Mouse (Mus musculus) cerebellum, adult 2 months (tissue): ENCODE measurements at regions not wholly inside any gene's neighbourhood (a gene's known extent, or its start where the extent isn't known, plus 50 kb on each side); places are given as distances from the start of the nearest gene placed in this dataset.
"Not testable (repeated sequence)": the region's sequence is repeated elsewhere in the genome, so short reads cannot be mapped to it uniquely, and the experiment has no call there.

Experiments used
- DNase-seq, 2 experiments: peaks; one replicate each; pipeline ENCODE4 v3.0.0; 2021
- H3K27ac ChIP-seq: fragments of 200-500 bp; 2 replicates; pipeline ENCODE4 v1.5.1; 2012; ENCODE audit warnings: low read length, control low read depth, inconsistent platforms; ENCODE audit not compliant: insufficient read depth
- H3K27me3 ChIP-seq: fragments of 200-500 bp; 2 replicates; pipeline ENCODE4 v1.6.1; 2012; ENCODE audit warnings: inconsistent platforms, mild to moderate bottlenecking, low read length, moderate library complexity; ENCODE audit not compliant: control insufficient read depth, insufficient read depth
- H3K4me1 ChIP-seq: fragments of 200-500 bp; 2 replicates; pipeline ENCODE4 v1.6.1; 2011; ENCODE audit warnings: low read length; ENCODE audit not compliant: control insufficient read depth, insufficient read depth
- H3K4me3 ChIP-seq: fragments of 200-500 bp; replicated peaks from 2 replicates; pipeline ENCODE3; 2011; ENCODE audit warnings: mild to moderate bottlenecking, low read depth, low read length, control low read depth; ENCODE audit not compliant: insufficient read depth
- CTCF ChIP-seq: fragments of 200-500 bp; IDR thresholded peaks from 2 replicates; pipeline ENCODE4 v1.5.1; 2011; ENCODE audit warnings: low read depth, mild to moderate bottlenecking, control low read depth, low read length, moderate library complexity, borderline replicate concordance; ENCODE audit not compliant: insufficient read depth
- POLR2A ChIP-seq: fragments of 200-500 bp; IDR thresholded peaks from 2 replicates; pipeline ENCODE4 v1.6.1; 2011; ENCODE audit warnings: low read length, control low read depth, borderline replicate concordance; ENCODE audit not compliant: insufficient read depth
- WGBS: fragments of 180-500 bp; shearing (Covaris S2); methylation state at CpG from one replicate; pipeline ENCODE4 v1.1.7; 2018; 5-methylcytosine and 5-hydroxymethylcytosine counted together

- WGBS, result 100% methylated on average over 1 of the region's 1 CpGs
- Histone ChIP-seq H3K27ac (no peak overlapping the region), H3K4me3 (no peak overlapping the region), H3K27me3 (no peaks in the 10 kb centered on the region), H3K4me1 (no peaks in the 10 kb centered on the region)
- DNase-seq, result no peak
- TF ChIP-seq CTCF (no peak), POLR2A (no peak)
These were observed 131.7 kb upstream of the Nhs start for GRCm38 (mm10) chrX:162291234-162291633.

- not testable (repeated sequence) for H3K27ac ChIP-seq, DNase-seq, H3K27me3 ChIP-seq, H3K4me3 ChIP-seq, H3K4me1 ChIP-seq
These were observed 126.6 kb upstream of the Nhs start for GRCm38 (mm10) chrX:162286155-162286554.

- TF ChIP-seq POLR2A (no peak), CTCF (no peak)
- 85% methylated on average over 3 of the region's 3 CpGs for WGBS
These were observed 124.7 kb upstream of the Nhs start for GRCm38 (mm10) chrX:162284252-162284651.

GRCm38 (mm10) chrX:162282690-162283089, 123.2 kb upstream of the Nhs start:
- no peak for TF ChIP-seq CTCF
- TF ChIP-seq POLR2A, result no peak
- Histone ChIP-seq H3K4me1 (no peaks in the 10 kb centered on the region), H3K27ac (no peak overlapping the region), H3K4me3 (no peak overlapping the region), H3K27me3 (no peaks in the 10 kb centered on the region)
- DNase-seq, result no peak
- 93% methylated on average over 3 of the region's 3 CpGs for WGBS

More at GRCm38 (mm10) chrX:162284252-162284651, 124.7 kb upstream of the Nhs start:
- DNase-seq, result no peak
- H3K27me3 ChIP-seq, result no peaks in the 10 kb centered on the region
- H3K4me1 ChIP-seq, result no peaks in the 10 kb centered on the region
- H3K27ac ChIP-seq, result no peak overlapping the region
- H3K4me3 ChIP-seq, result no peak overlapping the region

- Histone ChIP-seq H3K4me3 (no peak overlapping the region), H3K27ac (no peak overlapping the region), H3K27me3 (no peaks in the 10 kb centered on the region), H3K4me1 (no peaks in the 10 kb centered on the region)
- DNase-seq, result peak; percentile 32 to 36
- 34% methylated on average over 14 of the region's 14 CpGs for WGBS
- TF ChIP-seq POLR2A, result no peak
- TF ChIP-seq CTCF, result peak; percentile 32; the same call in 1 of the 2 replicates
These were observed 119.5 kb upstream of the Nhs start for GRCm38 (mm10) chrX:162278834-162279708.

GRCm38 (mm10) chrX:162274581-162274980, 115.1 kb upstream of the Nhs start:
- H3K27ac ChIP-seq, result no peak overlapping the region
- no peaks in the 10 kb centered on the region for H3K27me3 ChIP-seq
- no peaks in the 10 kb centered on the region for H3K4me1 ChIP-seq
- TF ChIP-seq CTCF (no peak), POLR2A (no peak)
- 61% methylated on average over 5 of the region's 5 CpGs for WGBS
- H3K4me3 ChIP-seq, result no peak overlapping the region
- DNase-seq, result no peak

- H3K27ac ChIP-seq, result no peak overlapping the region
- no peak for TF ChIP-seq CTCF
- no peak for TF ChIP-seq POLR2A
- no peaks in the 10 kb centered on the region for H3K27me3 ChIP-seq
- no peaks in the 10 kb centered on the region for H3K4me1 ChIP-seq
- no peak for DNase-seq
- H3K4me3 ChIP-seq, result no peak overlapping the region
- 92% methylated on average over 2 of the region's 2 CpGs for WGBS
These were observed 111.7 kb upstream of the Nhs start for GRCm38 (mm10) chrX:162271189-162271588.

GRCm38 (mm10) chrX:162268918-162269317, 109.4 kb upstream of the Nhs start:
- H3K27me3 ChIP-seq, result no peaks in the 10 kb centered on the region
- no peak for DNase-seq
- no peaks in the 10 kb centered on the region for H3K4me1 ChIP-seq
- no peak overlapping the region for H3K27ac ChIP-seq
- 100% methylated on average over 1 of the region's 1 CpGs for WGBS
- no peak overlapping the region for H3K4me3 ChIP-seq
- TF ChIP-seq POLR2A, result no peak
- no peak for TF ChIP-seq CTCF

- Histone ChIP-seq H3K4me3 (no peak overlapping the region), H3K4me1 (no peaks in the 10 kb centered on the region), H3K27ac (no peak overlapping the region), H3K27me3 (no peaks in the 10 kb centered on the region)
- 78% methylated on average over 5 of the region's 5 CpGs for WGBS
- DNase-seq, result no peak
- no peak for TF ChIP-seq POLR2A
- no peak for TF ChIP-seq CTCF
These were observed 108.6 kb upstream of the Nhs start for GRCm38 (mm10) chrX:162268112-162268511.
